Mouse (Mus musculus): ENCODE data around the gene Sema3c. TPM values are rescaled to one million over a fixed set of nuclear protein-coding genes. Genes with fewer than 3 reads are reported as not detected.
"Not testable (repeated sequence)": the region's sequence is repeated elsewhere in the genome, so short reads cannot be mapped to it uniquely, and the experiment has no call there.

Sema3c gene
- total RNA-seq (2014; rRNA removed) (26.8 and 34.0 TPM in 2 replicates), polyA plus RNA-seq (2015; fragmentation: Nextera tagmentation; extraction: Ambion mirVana) (12.2 and 12.8 TPM in 2 replicates)

DNA sequence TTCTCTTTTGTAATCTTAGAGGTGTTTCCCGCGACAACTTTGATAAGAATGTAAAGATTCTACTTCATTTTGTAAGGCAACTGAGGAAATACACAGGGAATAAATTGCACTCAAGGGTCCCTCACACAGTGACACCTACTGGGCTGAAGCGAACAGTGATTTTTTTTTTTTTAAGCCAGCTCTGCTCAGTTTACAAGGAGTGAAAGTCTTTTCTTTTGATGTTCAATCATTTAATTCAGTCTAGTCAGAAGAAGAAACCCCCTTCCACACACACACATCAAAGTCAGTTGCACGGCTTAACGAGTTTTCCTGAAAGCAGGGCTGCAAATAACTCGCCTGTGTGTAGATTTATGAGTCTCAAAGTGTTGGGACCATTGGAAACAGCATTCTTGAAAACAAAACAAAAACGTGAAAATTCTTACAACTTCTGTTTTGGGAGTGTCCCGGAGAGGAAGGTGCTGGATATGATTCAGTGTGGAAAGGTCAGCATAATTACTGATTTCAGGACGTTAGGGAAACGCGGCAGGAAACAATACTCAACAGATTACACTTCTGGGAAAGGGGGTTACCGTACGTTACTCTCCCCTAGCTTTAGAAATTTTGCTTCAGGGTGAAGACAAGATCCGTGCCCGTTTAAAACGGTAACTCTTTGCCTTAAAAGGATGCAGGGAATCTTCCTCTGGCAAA lies at the start of gene Sema3c:
TSS of gene Sema3c (plus strand) at position 588 of the 687 bp plus-strand sequence.
- H3K4me3 ChIP-seq (ENCODE audit: low read depth, low read length): peak within 1 kb of the TSS; percentile 78
- H3K4me1 ChIP-seq (ENCODE audit: insufficient read depth, low read length): no peaks in the 10 kb centered on the region
- ATAC-seq (ENCODE audit: low FRiP score) (peak; percentile 47; the same call in 1 of the 2 replicates), DNase-seq (ENCODE audit: low spot score) (peak; percentile 47)
- peak; percentile 81 for TF ChIP-seq CTCF (IDR thresholded peaks at IDR 0.05)
- H3K9me3 ChIP-seq (ENCODE audit: low read length): no peaks in the 10 kb centered on the region
- H3K27me3 ChIP-seq (ENCODE audit: insufficient read depth, low read length): no peaks in the 10 kb centered on the region
- peak within 1 kb of the TSS; percentile 60 for H3K9ac ChIP-seq (replicated peaks; ENCODE audit: low read length, poor library complexity, severe bottlenecking)
- WGBS: 2% methylated on average over 16 of the region's 16 CpGs
- H3K27ac ChIP-seq (ENCODE audit: low read depth, low read length): 0 out of 2 replicates have a peak within 1 kb of the TSS, but pooled peaks have one; percentile 38
- H3K4me2 ChIP-seq (ENCODE audit: low read depth, low read length, poor library complexity, severe bottlenecking): peak within 1 kb of the TSS; percentile 88
- H3K36me3 ChIP-seq (ENCODE audit: insufficient read depth, low read length): no peaks in the 10 kb centered on the region

GRCm38 (mm10) chr5:17531165-17531564 lies 42.9 kb upstream of the Sema3c start:
- WGBS: 90% methylated on average over 2 of the region's 2 CpGs
- ATAC-seq (ENCODE audit: low FRiP score): not testable (repeated sequence)

GRCm38 (mm10) chr5:17543141-17543540 lies 30.9 kb upstream of the Sema3c start:
- H3K9ac ChIP-seq (replicated peaks; ENCODE audit: low read length, poor library complexity, severe bottlenecking): no peak overlapping the region
- no peaks in the 10 kb centered on the region for H3K36me3 ChIP-seq (ENCODE audit: insufficient read depth, low read length)
- DNase-seq (ENCODE audit: low spot score): no peak
- H3K27ac ChIP-seq (ENCODE audit: low read depth, low read length): no peak overlapping the region
- H3K27me3 ChIP-seq (ENCODE audit: insufficient read depth, low read length): no peaks in the 10 kb centered on the region
- no peak for TF ChIP-seq CTCF (IDR thresholded peaks at IDR 0.05)
- no peaks in the 10 kb centered on the region for H3K4me1 ChIP-seq (ENCODE audit: insufficient read depth, low read length)
- WGBS: 70% methylated on average over 4 of the region's 4 CpGs
- no peaks in the 10 kb centered on the region for H3K9me3 ChIP-seq (ENCODE audit: low read length)
- ATAC-seq (ENCODE audit: low FRiP score): no peak
- no peak overlapping the region for H3K4me3 ChIP-seq (ENCODE audit: low read depth, low read length)
- no peak overlapping the region for H3K4me2 ChIP-seq (ENCODE audit: low read depth, low read length, poor library complexity, severe bottlenecking)

More at GRCm38 (mm10) chr5:17531165-17531564, 42.9 kb upstream of the Sema3c start:
- H3K36me3 ChIP-seq (ENCODE audit: insufficient read depth, low read length); H3K27ac ChIP-seq (ENCODE audit: low read depth, low read length); DNase-seq (ENCODE audit: low spot score); H3K9ac ChIP-seq (replicated peaks; ENCODE audit: low read length, poor library complexity, severe bottlenecking); H3K4me2 ChIP-seq (ENCODE audit: low read depth, low read length, poor library complexity, severe bottlenecking); H3K27me3 ChIP-seq (ENCODE audit: insufficient read depth, low read length); H3K4me3 ChIP-seq (ENCODE audit: low read depth, low read length); H3K4me1 ChIP-seq (ENCODE audit: insufficient read depth, low read length); H3K9me3 ChIP-seq (ENCODE audit: low read length): not testable (repeated sequence)

- Histone ChIP-seq H3K4me3 (ENCODE audit: low read depth, low read length) (no peak overlapping the region), H3K27ac (ENCODE audit: low read depth, low read length) (no peak overlapping the region), H3K4me2 (ENCODE audit: low read depth, low read length, poor library complexity, severe bottlenecking) (no peak overlapping the region), H3K36me3 (ENCODE audit: insufficient read depth, low read length) (no peaks in the 10 kb centered on the region), H3K4me1 (ENCODE audit: insufficient read depth, low read length) (no peaks in the 10 kb centered on the region), H3K27me3 (ENCODE audit: insufficient read depth, low read length) (no peaks in the 10 kb centered on the region), H3K9ac (replicated peaks; ENCODE audit: low read length, poor library complexity, severe bottlenecking) (no peak overlapping the region), H3K9me3 (ENCODE audit: low read length) (no peaks in the 10 kb centered on the region)
- DNase-seq (ENCODE audit: low spot score) (peak; percentile 2), ATAC-seq (ENCODE audit: low FRiP score) (no peak)
- 80% methylated on average over 2 of the region's 2 CpGs for WGBS
- no peak for TF ChIP-seq CTCF (IDR thresholded peaks at IDR 0.05)
Measured at GRCm38 (mm10) chr5:17544904-17545449, 29.1 kb upstream of the Sema3c start.

- H3K27me3 ChIP-seq (ENCODE audit: insufficient read depth, low read length): no peaks in the 10 kb centered on the region
- H3K9ac ChIP-seq (replicated peaks; ENCODE audit: low read length, poor library complexity, severe bottlenecking): no peak overlapping the region
- 77% methylated on average over 3 of the region's 3 CpGs for WGBS
- no peaks in the 10 kb centered on the region for H3K4me1 ChIP-seq (ENCODE audit: insufficient read depth, low read length)
- H3K36me3 ChIP-seq (ENCODE audit: insufficient read depth, low read length): no peaks in the 10 kb centered on the region
- H3K4me3 ChIP-seq (ENCODE audit: low read depth, low read length): no peak overlapping the region
- ATAC-seq (ENCODE audit: low FRiP score) (no peak), DNase-seq (ENCODE audit: low spot score) (no peak)
- H3K27ac ChIP-seq (ENCODE audit: low read depth, low read length): no peak overlapping the region
- no peak overlapping the region for H3K4me2 ChIP-seq (ENCODE audit: low read depth, low read length, poor library complexity, severe bottlenecking)
- TF ChIP-seq CTCF (IDR thresholded peaks at IDR 0.05): no peak
- no peaks in the 10 kb centered on the region for H3K9me3 ChIP-seq (ENCODE audit: low read length)
Measured at GRCm38 (mm10) chr5:17551693-17552092, 22.4 kb upstream of the Sema3c start.

- no peaks in the 10 kb centered on the region for H3K9me3 ChIP-seq (ENCODE audit: low read length)
- H3K4me2 ChIP-seq (ENCODE audit: low read depth, low read length, poor library complexity, severe bottlenecking): no peak overlapping the region
- H3K4me1 ChIP-seq (ENCODE audit: insufficient read depth, low read length): no peaks in the 10 kb centered on the region
- ATAC-seq (ENCODE audit: low FRiP score) (peak; percentile 76), DNase-seq (ENCODE audit: low spot score) (peak; percentile 39)
- H3K9ac ChIP-seq (replicated peaks; ENCODE audit: low read length, poor library complexity, severe bottlenecking): no peak overlapping the region
- no peaks in the 10 kb centered on the region for H3K27me3 ChIP-seq (ENCODE audit: insufficient read depth, low read length)
- no peak for TF ChIP-seq CTCF (IDR thresholded peaks at IDR 0.05)
- 32% methylated on average over 7 of the region's 7 CpGs for WGBS
- no peak overlapping the region for H3K27ac ChIP-seq (ENCODE audit: low read depth, low read length)
- H3K4me3 ChIP-seq (ENCODE audit: low read depth, low read length): no peak overlapping the region
- no peaks in the 10 kb centered on the region for H3K36me3 ChIP-seq (ENCODE audit: insufficient read depth, low read length)
Measured at GRCm38 (mm10) chr5:17556073-17556473, 18.0 kb upstream of the Sema3c start.

All from midbrain, postnatal 0 days (tissue).